Mouse (Mus musculus) embryonic facial prominence, embryonic 11.5 days (tissue): Measurements from ENCODE around the gene Emilin2. TPM values are rescaled to one million over a fixed set of nuclear protein-coding genes. Genes with fewer than 3 reads are reported as not detected.
A peak's percentile ranks its signal among the peaks of the same experiment; 100 is the strongest.
"Not testable (repeated sequence)": the region's sequence is repeated elsewhere in the genome, so short reads cannot be mapped to it uniquely, and the experiment has no call there.

Experiments
- ATAC-seq: fragments of 200-750 bp; cut with Nextera tagmentation; replicated peaks from 2 replicates; pipeline ENCODE4 v1.8.0; 2017; ENCODE audit warnings: low read depth; ENCODE audit not compliant: insufficient number of reproducible peaks, low FRiP score, low TSS enrichment
- DNase-seq: peaks from one replicate; pipeline ENCODE4 v3.0.0-alpha.2; 2015; ENCODE audit warnings: low spot score
- H3K27ac ChIP-seq: fragments of 300-500 bp; sonication (generic); replicated peaks from 2 replicates; pipeline ENCODE4 v1.5.1; 2014; ENCODE audit warnings: mild to moderate bottlenecking, low read depth, low read length, control low read depth
- H3K27me3 ChIP-seq: fragments of 300-500 bp; sonication (generic); 2 replicates; pipeline ENCODE4 v1.6.1; 2014; ENCODE audit warnings: mild to moderate bottlenecking, low read length, moderate library complexity, mixed read lengths; ENCODE audit not compliant: control insufficient read depth, insufficient read depth
- H3K36me3 ChIP-seq: fragments of 300-500 bp; sonication (generic); replicated peaks from 2 replicates; pipeline ENCODE4 v1.6.1; 2014; ENCODE audit warnings: low read depth, mild to moderate bottlenecking, low read length, moderate library complexity, mixed read lengths; ENCODE audit not compliant: control insufficient read depth, insufficient read depth
- H3K4me1 ChIP-seq: fragments of 300-500 bp; sonication (generic); 2 replicates; pipeline ENCODE4 v1.6.1; 2014; ENCODE audit warnings: low read length, mixed read lengths; ENCODE audit not compliant: control insufficient read depth, insufficient read depth
- H3K4me2 ChIP-seq: fragments of 300-500 bp; sonication (generic); 2 replicates; pipeline ENCODE4 v1.6.1; 2014; ENCODE audit warnings: low read depth, mild to moderate bottlenecking, control low read depth, low read length, moderate library complexity
- H3K4me3 ChIP-seq: fragments of 300-500 bp; sonication (generic); 2 replicates; pipeline ENCODE4 v1.5.1; 2014; ENCODE audit warnings: low read depth, low read length, control low read depth
- H3K9ac ChIP-seq: fragments of 300-500 bp; sonication (generic); replicated peaks from 2 replicates; pipeline ENCODE4 v1.6.1; 2014; ENCODE audit warnings: mild to moderate bottlenecking, control low read depth, low read length
- H3K9me3 ChIP-seq: fragments of 300-500 bp; sonication (generic); replicated peaks from 2 replicates; pipeline ENCODE4 v1.6.1; 2016; ENCODE audit warnings: mild to moderate bottlenecking, low read length, inconsistent platforms, mixed read lengths; ENCODE audit not compliant: control insufficient read depth
- WGBS: fragments of 180-500 bp; shearing (Covaris S2); extraction: QIAGEN DNeasy Blood & Tissue Kit; methylation state at CpG from one replicate; pipeline ENCODE4 v1.1.7; 2014; 5-methylcytosine and 5-hydroxymethylcytosine counted together
- polyA plus RNA-seq: library from polyadenylated mRNA; unstranded; fragments of >200 nt; fragmentation: Nextera tagmentation; extraction: Ambion mirVana; gene quantifications from 2 replicates; pipeline ENCODE4 v1.2.1, GENCODE M21; 2014

The Emilin2 gene
- polyA plus RNA-seq, 1 experiment from 2014 or later = 16.9 TPM

GRCm38 (mm10) chr17:71332298-71332697, 20.5 kb upstream of the Emilin2 start:
- Histone ChIP-seq H3K27ac (no peak overlapping the region), H3K4me1 (no peaks in the 10 kb centered on the region)
- DNase-seq = no peak

GRCm38 (mm10) chr17:71320731-71321130, 9.0 kb upstream of the Emilin2 start:
- WGBS = 91% methylated on average over 8 of the region's 8 CpGs
- not testable (repeated sequence) for H3K4me3 ChIP-seq, H3K4me2 ChIP-seq, H3K9me3 ChIP-seq, ATAC-seq, H3K36me3 ChIP-seq, H3K27ac ChIP-seq, H3K27me3 ChIP-seq, DNase-seq, H3K9ac ChIP-seq, H3K4me1 ChIP-seq

More at GRCm38 (mm10) chr17:71332298-71332697, 20.5 kb upstream of the Emilin2 start:
- H3K4me3 ChIP-seq = no peak overlapping the region
- H3K27me3 ChIP-seq = no peaks in the 10 kb centered on the region
- no peak overlapping the region for H3K9ac ChIP-seq
- no peak; the same call in 1 of the 2 replicates for ATAC-seq
- WGBS = 79% methylated on average over 15 of the region's 15 CpGs
- no peaks in the 10 kb centered on the region for H3K9me3 ChIP-seq
- H3K4me2 ChIP-seq = no peak overlapping the region
- no peaks in the 10 kb centered on the region for H3K36me3 ChIP-seq

GRCm38 (mm10) chr17:71319361-71319760, 7.6 kb upstream of the Emilin2 start:
- DNase-seq = no peak
- H3K27ac ChIP-seq = no peak overlapping the region
- H3K9ac ChIP-seq = no peak overlapping the region
- no peak overlapping the region for H3K4me2 ChIP-seq
- 96% methylated on average over 3 of the region's 3 CpGs for WGBS
- no peak for ATAC-seq
- H3K9me3 ChIP-seq = no peaks in the 10 kb centered on the region
- H3K27me3 ChIP-seq = no peaks in the 10 kb centered on the region
- H3K4me3 ChIP-seq = no peak overlapping the region
- no peaks in the 10 kb centered on the region for H3K36me3 ChIP-seq
- H3K4me1 ChIP-seq = no peaks in the 10 kb centered on the region

GRCm38 (mm10) chr17:71317571-71317970, 5.8 kb upstream of the Emilin2 start:
- DNase-seq (no peak), ATAC-seq (no peak)
- Histone ChIP-seq H3K27ac (no peak overlapping the region), H3K4me3 (no peak overlapping the region), H3K4me2 (no peak overlapping the region), H3K36me3 (no peaks in the 10 kb centered on the region), H3K4me1 (no peaks in the 10 kb centered on the region), H3K9me3 (no peaks in the 10 kb centered on the region), H3K9ac (no peak overlapping the region), H3K27me3 (no peaks in the 10 kb centered on the region)
- 95% methylated on average over 4 of the region's 4 CpGs for WGBS

- Histone ChIP-seq H3K9me3 (no peaks in the 10 kb centered on the region), H3K9ac (no peak overlapping the region), H3K36me3 (no peaks in the 10 kb centered on the region), H3K27me3 (no peaks in the 10 kb centered on the region), H3K27ac (no peak overlapping the region), H3K4me3 (no peak overlapping the region), H3K4me2 (no peak overlapping the region), H3K4me1 (no peaks in the 10 kb centered on the region)
- no peak for DNase-seq
- WGBS = 80% methylated on average over 4 of the region's 4 CpGs
- no peak for ATAC-seq
These were observed 2.5 kb upstream of the Emilin2 start for GRCm38 (mm10) chr17:71314315-71314714.

- Histone ChIP-seq H3K36me3 (no peaks in the 10 kb centered on the region), H3K4me1 (no peaks in the 10 kb centered on the region), H3K4me2 (peak overlapping the region; percentile 99), H3K9me3 (no peaks in the 10 kb centered on the region), H3K27me3 (no peaks in the 10 kb centered on the region), H3K4me3 (peak overlapping the region; percentile 58), H3K27ac (peak overlapping the region; percentile 72), H3K9ac (peak overlapping the region; percentile 70)
- under 1% methylated on average over 66 of the region's 67 CpGs for WGBS
- DNase-seq (peak; percentile 58), ATAC-seq (peak; percentile 67)
These were observed 1.1 kb downstream of the Emilin2 start for GRCm38 (mm10) chr17:71310486-71311339.

GRCm38 (mm10) chr17:71309711-71310485, 1.9 kb downstream of the Emilin2 start:
- H3K4me1 ChIP-seq = no peaks in the 10 kb centered on the region
- peak overlapping the region; percentile 58 for H3K4me3 ChIP-seq
- peak overlapping the region; percentile 72 for H3K27ac ChIP-seq
- H3K36me3 ChIP-seq = no peaks in the 10 kb centered on the region
- peak overlapping the region; percentile 99 for H3K4me2 ChIP-seq
- H3K27me3 ChIP-seq = no peaks in the 10 kb centered on the region
- H3K9me3 ChIP-seq = no peaks in the 10 kb centered on the region
- 0 out of 2 replicates have a peak, but pooled peaks have one; percentile 7 for ATAC-seq
- DNase-seq = peak; percentile 69
- 3% methylated on average over 23 of the region's 23 CpGs for WGBS
- peak overlapping the region; percentile 70 for H3K9ac ChIP-seq

- Histone ChIP-seq H3K4me3 (peak overlapping the region; percentile 24), H3K9ac (peak overlapping the region; percentile 37), H3K27me3 (no peaks in the 10 kb centered on the region), H3K36me3 (no peaks in the 10 kb centered on the region), H3K9me3 (no peaks in the 10 kb centered on the region), H3K27ac (0 out of 2 replicates have a peak overlapping the region, but pooled peaks have one; percentile 10), H3K4me2 (peak overlapping the region; percentile 99), H3K4me1 (no peaks in the 10 kb centered on the region)
- no peak for ATAC-seq
- 25% methylated on average over 14 of the region's 14 CpGs for WGBS
- peak; percentile 54 for DNase-seq
These were observed 2.6 kb downstream of the Emilin2 start for GRCm38 (mm10) chr17:71309141-71309540.
